Mouse (Mus musculus): ENCODE data around the gene F2.
A peak's percentile ranks its signal among the peaks of the same experiment; 100 is the strongest.

GRCm38 (mm10) chr2:91656774-91657173, 20.6 kb upstream of the F2 start:
- TF ChIP-seq CTCF (IDR thresholded peaks at IDR 0.05; ENCODE audit: low read depth) (peak; percentile 52), EP300 (IDR thresholded peaks at IDR 0.05; ENCODE audit: low read depth) (no peak)
